Mouse (Mus musculus) thymus, adult 2 months (tissue): ENCODE measurements around the gene Nenf.

Experiments
- CTCF ChIP-seq: fragments of 200-500 bp; IDR thresholded peaks from 2 replicates; pipeline ENCODE4 v1.5.1; 2012; ENCODE audit warnings: mild to moderate bottlenecking, control low read depth, low read length, moderate library complexity, borderline replicate concordance; ENCODE audit not compliant: control insufficient read depth, poor library complexity, insufficient read depth; ENCODE audit errors: extremely low read depth
- POLR2A ChIP-seq: fragments of 200-500 bp; IDR thresholded peaks from 2 replicates; pipeline ENCODE4 v1.6.1; 2012; ENCODE audit warnings: mild to moderate bottlenecking, low read length, control low read depth, moderate library complexity; ENCODE audit not compliant: control insufficient read depth, poor library complexity, insufficient read depth; ENCODE audit errors: extremely low read depth

DNA sequence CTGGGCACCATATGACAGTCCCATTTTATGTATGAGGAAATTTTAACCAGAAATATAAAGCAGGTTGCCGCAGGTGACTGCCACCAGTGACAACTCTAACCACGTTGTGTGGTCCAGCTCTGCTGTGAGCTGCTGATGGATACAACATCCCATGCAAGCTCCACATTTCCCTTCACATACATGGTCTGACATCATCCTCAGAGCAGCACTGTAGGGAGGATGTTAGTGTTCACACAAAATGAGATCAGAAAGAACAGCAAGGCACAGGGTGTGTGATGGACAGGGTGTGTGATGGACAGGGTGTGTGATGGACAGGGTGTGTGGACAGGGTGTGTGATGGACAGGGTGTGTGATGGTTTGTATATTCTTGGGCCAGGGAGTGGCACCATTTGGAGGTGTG lies 24.9 kb downstream of the Nenf start:
- TF ChIP-seq CTCF (no peak), POLR2A (no peak)
